Mouse (Mus musculus) megakaryocyte progenitor cell, adult 5-6 weeks (primary cell): ENCODE measurements around the gene Depdc5. TPM values are rescaled to one million over a fixed set of nuclear protein-coding genes. Genes with fewer than 3 reads are reported as not detected.
"Not testable (repeated sequence)": the region's sequence is repeated elsewhere in the genome, so short reads cannot be mapped to it uniquely, and the experiment has no call there.

Experiments
- ATAC-seq: replicated peaks from 2 replicates; pipeline ENCODE4 v1.8.0; 2016; ENCODE audit warnings: mild to moderate bottlenecking, moderate TSS enrichment, inconsistent platforms; ENCODE audit not compliant: poor library complexity
- total RNA-seq, 2 experiments: library from RNA; stranded (forward) in 1 of 2; stranded (reverse) in 1 of 2; fragments of 157-497, 149-512 nt in 1 of 2; fragments of 200-1000 nt in 1 of 2; gene quantifications; 2 replicates each; pipeline versions ENCODE4 v1.2.3 to v1.2.4; 2015 to 2017

Depdc5 gene
- total RNA-seq, 2 experiments from 2014 or later, result 22.0 to 28.7 TPM

GRCm38 (mm10) chr5:32886739-32887138, 23.2 kb downstream of the Depdc5 start:
- ATAC-seq, result no peak

DNA sequence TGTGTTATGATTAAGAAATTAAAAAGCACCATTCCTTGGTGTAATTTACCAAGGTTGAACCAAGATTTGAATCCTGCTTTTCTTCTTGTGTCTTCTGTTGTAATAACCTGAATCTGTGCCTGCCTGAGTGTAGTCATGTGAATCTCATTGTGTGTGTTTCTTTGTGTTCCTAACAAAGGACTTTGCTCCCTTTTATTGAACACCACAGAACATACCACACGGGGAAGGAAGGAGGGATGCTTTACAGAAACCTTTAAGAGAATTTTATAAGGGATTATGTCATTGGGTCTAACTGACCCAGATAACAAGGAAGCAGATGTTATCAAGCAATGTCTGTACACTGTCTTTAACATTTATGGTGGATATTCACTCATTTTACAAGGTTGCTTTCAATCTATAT, 44.0 kb downstream of the Depdc5 start:
- no peak for ATAC-seq

DNA sequence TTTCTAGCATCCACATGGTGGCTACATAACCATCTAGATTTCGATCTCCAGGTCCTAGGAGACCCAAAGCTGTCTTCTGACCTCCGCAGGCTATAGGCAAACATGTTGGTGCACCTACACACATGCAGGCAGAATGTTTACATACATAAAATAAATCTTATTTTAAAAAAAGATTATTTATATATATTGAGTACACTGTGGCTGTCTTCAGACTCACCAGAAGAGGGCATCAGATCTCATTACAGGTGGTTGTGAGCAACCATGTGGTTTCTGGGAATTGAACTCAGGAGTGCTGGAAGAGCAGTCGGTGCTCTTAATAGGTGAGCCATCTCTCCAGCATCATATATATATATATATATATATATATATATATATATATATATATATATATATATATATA, 50.6 kb downstream of the Depdc5 start:
- ATAC-seq, result no peak

- ATAC-seq, result not testable (repeated sequence)
Measured at GRCm38 (mm10) chr5:32919281-32919680, 55.8 kb downstream of the Depdc5 start.

- no peak for ATAC-seq
Measured at GRCm38 (mm10) chr5:32922906-32923305, 59.4 kb downstream of the Depdc5 start.

- ATAC-seq, result no peak
Measured at GRCm38 (mm10) chr5:32930761-32931160, 67.3 kb downstream of the Depdc5 start.

DNA sequence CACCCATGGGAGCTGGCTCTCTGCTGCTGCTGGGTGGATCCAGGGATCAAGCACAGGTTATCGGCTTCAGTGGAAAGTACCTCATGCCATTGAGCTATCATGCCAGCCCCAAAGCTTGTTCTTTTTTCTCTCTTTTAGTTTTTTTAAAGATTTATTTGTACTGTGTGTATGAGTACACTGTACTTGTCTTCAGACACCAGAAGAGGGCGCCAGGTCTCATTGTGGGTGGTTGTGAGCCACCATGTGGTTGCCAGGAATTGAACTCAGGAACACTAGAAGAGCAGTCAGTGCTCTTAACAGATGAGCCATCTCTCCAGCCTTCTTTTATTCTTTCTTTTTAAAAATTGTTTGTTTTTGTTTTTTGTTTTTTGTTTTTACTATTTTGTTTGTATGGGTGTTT, 71.2 kb downstream of the Depdc5 start:
- peak; percentile 42; the same call in 1 of the 2 replicates for ATAC-seq

- peak; percentile 39; the same call in 1 of the 2 replicates for ATAC-seq
Measured at GRCm38 (mm10) chr5:32940586-32940985, 77.1 kb downstream of the Depdc5 start.

DNA sequence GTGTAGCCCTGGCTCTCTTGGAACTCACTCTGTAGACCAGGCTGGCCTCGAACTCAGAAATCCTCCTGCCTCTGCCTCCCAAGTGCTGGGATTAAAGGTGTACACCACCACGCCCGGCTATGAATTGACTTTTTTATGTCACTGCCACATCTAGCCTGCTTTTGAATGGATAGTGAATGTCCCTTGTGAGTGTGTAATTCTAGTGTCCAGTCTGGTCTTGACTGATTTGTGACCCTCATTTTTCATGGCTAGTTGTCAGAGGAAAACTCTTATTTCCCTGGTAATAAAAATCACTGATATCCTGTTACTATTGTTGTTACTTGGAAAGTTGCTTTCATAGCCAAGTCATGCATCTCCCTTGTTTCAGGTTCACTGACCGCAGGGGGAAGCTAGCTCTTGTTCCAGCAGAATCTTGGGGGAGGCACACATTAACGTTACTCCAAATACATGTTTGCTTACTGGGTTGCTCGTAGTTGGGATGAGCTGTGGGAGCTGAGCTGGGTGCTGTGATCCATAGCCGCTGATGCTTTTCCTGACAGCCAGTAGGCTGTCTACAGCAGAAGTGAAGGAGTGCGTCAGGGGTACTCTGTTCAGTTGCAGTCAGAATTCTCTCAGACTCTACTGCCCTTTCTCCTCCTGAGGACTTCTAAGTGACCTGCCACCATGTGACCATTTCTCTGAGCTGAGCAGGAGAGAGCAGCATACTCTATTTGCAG, 77.9 kb downstream of the Depdc5 start:
- ATAC-seq, result no peak

DNA sequence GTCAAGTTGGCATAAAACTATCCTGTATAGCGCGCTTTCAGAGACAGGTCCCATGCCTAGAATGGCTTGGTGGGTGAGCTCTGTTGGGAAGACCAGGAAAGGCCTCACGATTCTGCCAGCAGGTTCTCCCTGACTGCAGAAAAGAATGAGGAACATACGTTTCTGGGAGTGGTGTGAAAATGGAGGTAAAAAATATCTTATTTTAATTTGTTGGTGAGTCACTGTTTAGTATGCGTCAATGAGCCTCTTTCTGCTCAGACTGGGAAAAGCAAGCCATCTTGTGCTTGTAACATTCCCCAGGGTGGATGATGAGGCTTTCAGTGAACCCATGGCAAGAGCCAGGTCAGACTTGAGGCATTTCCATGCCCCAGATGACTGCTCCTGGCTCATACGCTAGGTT, 86.6 kb downstream of the Depdc5 start:
- ATAC-seq, result no peak

DNA sequence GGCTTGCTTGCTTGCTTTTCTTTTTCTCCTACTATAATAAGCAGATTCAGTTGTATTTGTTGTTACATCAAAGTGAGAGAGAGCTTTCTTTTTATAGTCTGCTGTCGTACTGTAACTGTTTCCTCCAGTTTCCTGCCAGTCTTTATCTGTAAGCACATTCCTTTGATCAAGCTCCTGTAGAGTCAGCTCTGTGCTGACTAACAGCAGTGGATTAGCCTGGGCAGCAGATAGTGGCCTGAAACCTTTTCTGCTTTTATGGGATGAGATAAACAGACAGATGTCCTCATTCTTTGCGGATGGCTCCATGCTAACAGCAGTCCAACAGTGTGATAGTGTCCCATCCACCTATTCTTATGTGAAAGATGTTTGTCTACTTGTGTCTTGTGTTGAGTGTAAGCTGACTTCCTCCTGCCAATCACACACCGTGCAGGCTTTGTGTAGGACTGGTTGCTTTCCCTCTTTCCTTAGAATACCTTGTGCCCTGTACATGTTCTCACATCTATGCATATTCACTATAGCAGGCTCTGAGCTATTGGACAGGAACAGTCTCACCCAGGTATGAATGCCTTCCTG, 87.3 kb downstream of the Depdc5 start:
- ATAC-seq, result peak; percentile 95

GRCm38 (mm10) chr5:32955716-32956115, 92.2 kb downstream of the Depdc5 start:
- no peak for ATAC-seq

GRCm38 (mm10) chr5:32961616-32962015, 98.1 kb downstream of the Depdc5 start:
- ATAC-seq, result no peak

- ATAC-seq, result no peak
Measured at GRCm38 (mm10) chr5:32962581-32962980, 99.1 kb downstream of the Depdc5 start.

- ATAC-seq, result peak; percentile 44; the same call in 1 of the 2 replicates
Measured at GRCm38 (mm10) chr5:32976541-32976940, 113.0 kb downstream of the Depdc5 start.

DNA sequence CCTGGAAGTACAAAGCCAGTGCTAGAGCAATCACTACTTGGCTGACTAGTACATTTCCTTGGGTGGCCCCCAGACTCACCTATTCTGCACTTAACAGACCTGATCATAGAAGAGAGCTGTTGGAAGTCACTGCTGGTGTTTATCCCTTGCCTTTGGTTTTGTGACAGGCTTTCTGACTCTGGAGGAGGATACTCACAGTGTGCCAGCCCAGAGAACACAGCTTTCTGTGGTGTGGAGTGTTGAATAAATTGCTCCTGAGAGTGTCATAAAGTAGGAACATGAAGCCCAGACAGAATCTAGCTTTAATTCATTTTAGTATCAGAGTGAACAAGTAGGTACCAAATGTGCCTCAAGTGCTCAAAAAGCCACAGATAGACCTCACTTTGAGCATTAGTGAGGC, 113.7 kb downstream of the Depdc5 start:
- ATAC-seq, result no peak

DNA sequence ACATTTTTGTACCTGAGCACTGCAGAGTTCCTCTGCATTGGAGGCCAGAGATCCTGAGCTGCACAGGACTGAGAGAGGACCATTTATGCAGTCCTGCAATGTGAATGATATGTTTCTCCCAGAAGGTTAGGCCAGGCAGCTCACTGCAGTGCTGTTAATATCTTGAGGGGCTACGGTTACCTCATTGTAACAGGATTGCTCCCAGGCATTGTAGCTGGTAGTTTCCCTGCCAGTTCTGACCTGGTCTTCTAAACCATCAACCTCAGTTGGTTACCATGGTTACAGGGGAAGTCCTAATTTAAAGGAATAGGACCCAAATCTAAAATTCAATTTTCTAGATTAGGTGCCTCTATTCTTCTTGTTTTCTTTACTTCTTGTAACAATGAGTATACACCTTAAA, 121.9 kb downstream of the Depdc5 start:
- no peak for ATAC-seq

DNA sequence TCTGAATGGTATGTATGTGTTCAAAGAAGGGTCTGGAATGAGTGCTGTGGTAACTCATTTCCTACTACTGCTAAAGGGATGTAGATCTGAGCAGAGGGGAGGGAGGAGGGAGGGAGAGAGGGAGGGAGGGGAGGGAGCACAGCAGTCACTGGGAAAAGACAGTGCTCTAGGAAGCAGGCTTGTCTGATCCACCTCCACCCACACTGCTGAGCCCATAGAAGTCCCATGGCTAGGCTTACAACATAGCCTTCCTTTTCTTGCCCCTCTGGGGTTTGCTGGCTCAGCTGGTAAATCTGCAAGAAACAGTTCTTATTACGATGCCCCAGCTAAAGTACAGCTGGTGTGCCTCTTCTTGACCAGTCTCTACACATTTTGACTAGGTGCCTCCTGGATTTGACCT, 124.4 kb downstream of the Depdc5 start:
- no peak for ATAC-seq

DNA sequence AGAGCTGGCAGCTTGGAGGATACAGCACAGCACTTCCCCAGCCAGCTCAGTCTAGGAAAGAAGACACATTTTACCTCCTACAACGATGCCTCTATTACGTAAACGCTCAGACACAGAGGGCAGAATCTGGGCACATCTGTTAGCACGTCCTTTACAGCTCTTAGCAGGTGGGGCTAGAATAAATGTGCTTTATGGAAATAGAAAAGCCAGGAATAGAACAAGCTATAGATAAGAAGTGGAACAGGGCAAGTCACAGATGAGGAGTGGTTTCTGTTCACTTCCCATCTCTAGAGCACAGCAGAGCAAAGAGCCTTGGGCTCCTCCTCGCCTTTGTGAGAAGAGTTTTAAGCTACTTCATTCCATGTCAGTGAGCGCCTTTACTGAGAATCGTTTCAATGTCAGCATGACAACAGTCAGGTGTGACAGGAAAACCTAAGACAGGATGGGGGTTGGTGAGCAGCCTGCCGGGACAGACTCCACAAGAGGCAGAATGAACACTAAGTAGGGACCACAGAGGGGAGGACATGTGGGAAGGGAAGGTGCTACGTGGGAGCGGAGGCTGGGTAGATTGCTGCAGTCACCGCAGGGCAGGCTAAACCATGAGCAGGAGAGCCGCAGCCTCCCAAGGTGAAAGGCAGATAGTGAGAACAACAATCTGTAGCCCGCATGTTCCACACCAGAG, 126.6 kb downstream of the Depdc5 start:
- ATAC-seq, result no peak

GRCm38 (mm10) chr5:32991152-32991551, 127.7 kb downstream of the Depdc5 start:
- no peak for ATAC-seq

DNA sequence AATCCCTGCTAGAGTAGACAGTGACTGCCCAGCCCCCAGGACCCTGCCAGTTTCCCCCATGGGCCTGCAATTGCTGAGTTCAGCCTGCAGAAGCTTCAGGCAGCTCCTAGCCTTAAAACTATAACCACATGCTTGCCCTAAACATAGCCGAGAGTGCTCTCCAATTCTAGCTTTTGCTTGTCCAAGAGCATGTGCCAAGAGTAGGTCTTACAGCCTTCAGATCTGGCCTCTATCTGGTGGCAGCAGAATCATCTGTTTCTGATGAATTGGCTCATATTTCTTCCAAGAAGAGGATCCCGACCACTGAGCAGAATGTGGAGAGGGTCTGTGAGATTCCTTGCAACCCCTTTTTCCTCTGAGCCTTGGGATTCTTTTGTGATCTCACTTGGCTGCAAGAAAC, 131.0 kb downstream of the Depdc5 start:
- ATAC-seq, result no peak

DNA sequence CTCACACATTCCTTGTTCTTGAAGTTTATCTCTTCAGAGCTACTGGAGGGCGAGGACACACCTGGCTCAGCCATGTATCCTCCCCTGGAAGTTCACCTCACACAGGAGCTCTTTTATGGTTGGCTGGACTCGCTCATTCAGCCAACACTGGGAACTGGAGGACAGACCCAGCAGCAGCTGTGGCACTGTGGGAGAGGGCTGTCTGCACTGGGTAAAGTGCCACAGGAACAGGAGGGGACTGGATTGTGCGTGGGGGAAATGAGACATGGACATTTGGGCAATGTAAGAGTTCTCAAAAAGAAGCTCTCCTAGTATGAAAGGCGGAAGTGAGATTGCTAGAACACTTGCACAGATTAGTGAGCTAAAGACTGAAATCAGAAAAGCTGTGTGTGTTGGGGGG, 132.3 kb downstream of the Depdc5 start:
- ATAC-seq, result no peak
